Mouse (Mus musculus) urinary bladder, adult 18-20 months (tissue): ENCODE measurements around the gene C87436.

Experiments
- DNase-seq, 2 experiments: peaks; one replicate each; pipeline ENCODE4 v3.0.0; 2022; ENCODE audit warnings: low spot score in 2 of 2, mixed read lengths in 2 of 2

C87436 gene

GRCm38 (mm10) chr6:86509866-86510200, 71.7 kb downstream of the C87436 start:
- DNase-seq: no peak

GRCm38 (mm10) chr6:86510979-86511378, 72.8 kb downstream of the C87436 start:
- DNase-seq: no peak

GRCm38 (mm10) chr6:86513296-86513695, 75.1 kb downstream of the C87436 start:
- DNase-seq: no peak

GRCm38 (mm10) chr6:86516021-86516420, 77.8 kb downstream of the C87436 start:
- DNase-seq: no peak

GRCm38 (mm10) chr6:86519767-86520345, 81.7 kb downstream of the C87436 start:
- DNase-seq: no peak

GRCm38 (mm10) chr6:86522001-86522911, 84.1 kb downstream of the C87436 start:
- no peak for DNase-seq
